In genomic region chr9:22713286-22713685, GRCm38 (mm10) we compare ENCODE assay signal across 8 mouse cellular contexts.
DNase-seq lines count a peak whose midpoint lies in the region; ATAC-seq and TF ChIP-seq lines count a peak whose summit lies in the region.
"Not testable (repeated sequence)": the region's sequence is repeated elsewhere in the genome, so short reads cannot be mapped to it uniquely, and the experiment has no call there.

No protein-coding gene starts in this region.

- intact Hi-C loops in left cerebral cortex, postnatal 4 days (cut with DNase I): not testable (repeated sequence)

- peak; percentile 70 for DNase-seq in 416B (ENCODE audit: low read depth)
- DNase-seq in adrenal gland, adult (ENCODE audit: inconsistent age in 2 of 2, low spot score in 1 of 2): peak; percentile 27 to 76
- peak; percentile 37 to 76 for DNase-seq in kidney, adult 8-10 months
- peak; percentile 43 for DNase-seq in left cerebral cortex, postnatal 4 days
- DNase-seq in mesoderm, embryonic 11.5 days (ENCODE audit: low read depth, low spot score): peak; percentile 56
- DNase-seq in spleen, postnatal 4 days (ENCODE audit: low spot score in 2 of 2): peak; percentile 37 to 72

- H3K4me3 ChIP-seq in cortical plate, adult 2 months (ENCODE audit: insufficient read depth, low read length): not testable (repeated sequence)

- H3K27ac ChIP-seq in cortical plate, adult 2 months (ENCODE audit: insufficient read depth, low read length): not testable (repeated sequence)

- not testable (repeated sequence) for TF ChIP-seq POLR2A in cortical plate, adult 2 months (IDR thresholded peaks at IDR 0.05; ENCODE audit: extremely low read depth, insufficient read depth, low read length)

- not testable (repeated sequence) for H3K4me1 ChIP-seq in cortical plate, adult 2 months (ENCODE audit: control insufficient read depth, insufficient read depth, low read length)

- peak; percentile 90 for ATAC-seq in granulocyte monocyte progenitor cell, adult 5-6 weeks (replicated peaks; ENCODE audit: poor library complexity, severe bottlenecking)

- TF ChIP-seq CTCF in cortical plate, adult 2 months (IDR thresholded peaks at IDR 0.05; ENCODE audit: extremely low read depth, insufficient read depth, low read length): peak; percentile 50
